Mouse (Mus musculus): ENCODE results near the gene 4930503B20Rik. TPM values are rescaled to one million over a fixed set of nuclear protein-coding genes. Genes with fewer than 3 reads are reported as not detected.

4930503B20Rik gene
- polyA plus RNA-seq, 1 experiment from 2014 or later, result not detected

- DNase-seq (ENCODE audit: low spot score) (no peak), ATAC-seq (ENCODE audit: insufficient number of reproducible peaks, low FRiP score, low TSS enrichment, low read depth) (no peak)
- Histone ChIP-seq H3K4me2 (ENCODE audit: low read depth, severe bottlenecking) (no peak overlapping the region), H3K4me1 (ENCODE audit: control insufficient read depth, insufficient read depth, low read length) (no peaks in the 10 kb centered on the region), H3K9me3 (ENCODE audit: control insufficient read depth, low read length) (no peaks in the 10 kb centered on the region), H3K36me3 (ENCODE audit: control insufficient read depth, insufficient read depth, low read length) (no peaks in the 10 kb centered on the region), H3K27me3 (ENCODE audit: control insufficient read depth, insufficient read depth, low read length) (no peaks in the 10 kb centered on the region), H3K27ac (replicated peaks; ENCODE audit: low read depth, low read length) (no peak overlapping the region), H3K9ac (ENCODE audit: low read length) (no peak overlapping the region), H3K4me3 (ENCODE audit: low read depth, low read length) (no peak overlapping the region)
These were observed 33.2 kb downstream of the 4930503B20Rik start for GRCm38 (mm10) chr3:146617946-146618345.

GRCm38 (mm10) chr3:146616533-146617283 is 34.4 kb downstream of the 4930503B20Rik start:
- ATAC-seq (ENCODE audit: insufficient number of reproducible peaks, low FRiP score, low TSS enrichment, low read depth), result no peak
- Histone ChIP-seq H3K4me2 (ENCODE audit: low read depth, severe bottlenecking) (no peak overlapping the region), H3K9me3 (ENCODE audit: control insufficient read depth, low read length) (no peaks in the 10 kb centered on the region), H3K9ac (ENCODE audit: low read length) (no peak overlapping the region), H3K4me3 (ENCODE audit: low read depth, low read length) (no peak overlapping the region), H3K4me1 (ENCODE audit: control insufficient read depth, insufficient read depth, low read length) (no peaks in the 10 kb centered on the region), H3K27ac (replicated peaks; ENCODE audit: low read depth, low read length) (no peak overlapping the region), H3K27me3 (ENCODE audit: control insufficient read depth, insufficient read depth, low read length) (no peaks in the 10 kb centered on the region), H3K36me3 (ENCODE audit: control insufficient read depth, insufficient read depth, low read length) (no peaks in the 10 kb centered on the region)
- DNase-seq (ENCODE audit: low spot score), result no peak
- 82% methylated on average over 5 of the region's 5 CpGs for WGBS

GRCm38 (mm10) chr3:146615496-146615895 is 35.6 kb downstream of the 4930503B20Rik start, which contains the start of gene Dnase2b:
TSS of gene Dnase2b (minus strand) at chr3:146615596.
- Histone ChIP-seq H3K4me2 (ENCODE audit: low read depth, severe bottlenecking) (no peak within 1 kb of the TSS), H3K9ac (ENCODE audit: low read length) (no peak within 1 kb of the TSS), H3K36me3 (ENCODE audit: control insufficient read depth, insufficient read depth, low read length) (no peaks in the 10 kb centered on the region), H3K27ac (replicated peaks; ENCODE audit: low read depth, low read length) (no peak within 1 kb of the TSS), H3K4me3 (ENCODE audit: low read depth, low read length) (no peak within 1 kb of the TSS), H3K4me1 (ENCODE audit: control insufficient read depth, insufficient read depth, low read length) (no peaks in the 10 kb centered on the region), H3K9me3 (ENCODE audit: control insufficient read depth, low read length) (no peaks in the 10 kb centered on the region), H3K27me3 (ENCODE audit: control insufficient read depth, insufficient read depth, low read length) (no peaks in the 10 kb centered on the region)
- ATAC-seq (ENCODE audit: insufficient number of reproducible peaks, low FRiP score, low TSS enrichment, low read depth) (no peak), DNase-seq (ENCODE audit: low spot score) (no peak)
- WGBS, result 94% methylated on average over 4 of the region's 4 CpGs

- H3K9me3 ChIP-seq (ENCODE audit: control insufficient read depth, low read length), result no peaks in the 10 kb centered on the region
- DNase-seq (ENCODE audit: low spot score) (no peak), ATAC-seq (ENCODE audit: insufficient number of reproducible peaks, low FRiP score, low TSS enrichment, low read depth) (no peak)
- H3K4me2 ChIP-seq (ENCODE audit: low read depth, severe bottlenecking), result no peak overlapping the region
- H3K4me1 ChIP-seq (ENCODE audit: control insufficient read depth, insufficient read depth, low read length), result no peaks in the 10 kb centered on the region
- H3K9ac ChIP-seq (ENCODE audit: low read length), result no peak overlapping the region
- no peak overlapping the region for H3K4me3 ChIP-seq (ENCODE audit: low read depth, low read length)
- H3K27ac ChIP-seq (replicated peaks; ENCODE audit: low read depth, low read length), result no peak overlapping the region
- WGBS, result 84% methylated on average over 4 of the region's 4 CpGs
- H3K27me3 ChIP-seq (ENCODE audit: control insufficient read depth, insufficient read depth, low read length), result no peaks in the 10 kb centered on the region
- H3K36me3 ChIP-seq (ENCODE audit: control insufficient read depth, insufficient read depth, low read length), result no peaks in the 10 kb centered on the region
These were observed 39.3 kb downstream of the 4930503B20Rik start for GRCm38 (mm10) chr3:146611821-146612220.

- no peaks in the 10 kb centered on the region for H3K4me1 ChIP-seq (ENCODE audit: control insufficient read depth, insufficient read depth, low read length)
- no peaks in the 10 kb centered on the region for H3K27me3 ChIP-seq (ENCODE audit: control insufficient read depth, insufficient read depth, low read length)
- H3K9ac ChIP-seq (ENCODE audit: low read length), result no peak overlapping the region
- no peak overlapping the region for H3K27ac ChIP-seq (replicated peaks; ENCODE audit: low read depth, low read length)
- WGBS, result 86% methylated on average over 4 of the region's 4 CpGs
- no peaks in the 10 kb centered on the region for H3K9me3 ChIP-seq (ENCODE audit: control insufficient read depth, low read length)
- H3K4me2 ChIP-seq (ENCODE audit: low read depth, severe bottlenecking), result no peak overlapping the region
- ATAC-seq (ENCODE audit: insufficient number of reproducible peaks, low FRiP score, low TSS enrichment, low read depth) (no peak), DNase-seq (ENCODE audit: low spot score) (no peak)
- no peaks in the 10 kb centered on the region for H3K36me3 ChIP-seq (ENCODE audit: control insufficient read depth, insufficient read depth, low read length)
- H3K4me3 ChIP-seq (ENCODE audit: low read depth, low read length), result no peak overlapping the region
These were observed 39.9 kb downstream of the 4930503B20Rik start for GRCm38 (mm10) chr3:146611261-146611660.

GRCm38 (mm10) chr3:146610322-146610721 is 40.8 kb downstream of the 4930503B20Rik start:
- Histone ChIP-seq H3K27me3 (ENCODE audit: control insufficient read depth, insufficient read depth, low read length) (no peaks in the 10 kb centered on the region), H3K4me2 (ENCODE audit: low read depth, severe bottlenecking) (no peak overlapping the region), H3K9me3 (ENCODE audit: control insufficient read depth, low read length) (no peaks in the 10 kb centered on the region), H3K4me1 (ENCODE audit: control insufficient read depth, insufficient read depth, low read length) (no peaks in the 10 kb centered on the region), H3K9ac (ENCODE audit: low read length) (no peak overlapping the region), H3K27ac (replicated peaks; ENCODE audit: low read depth, low read length) (no peak overlapping the region), H3K4me3 (ENCODE audit: low read depth, low read length) (no peak overlapping the region), H3K36me3 (ENCODE audit: control insufficient read depth, insufficient read depth, low read length) (no peaks in the 10 kb centered on the region)
- WGBS, result 85% methylated on average over 10 of the region's 10 CpGs
- ATAC-seq (ENCODE audit: insufficient number of reproducible peaks, low FRiP score, low TSS enrichment, low read depth) (no peak), DNase-seq (ENCODE audit: low spot score) (no peak)

- no peak for DNase-seq (ENCODE audit: low spot score)
- H3K9ac ChIP-seq (ENCODE audit: low read length), result no peak overlapping the region
- H3K4me1 ChIP-seq (ENCODE audit: control insufficient read depth, insufficient read depth, low read length), result no peaks in the 10 kb centered on the region
- no peak overlapping the region for H3K4me2 ChIP-seq (ENCODE audit: low read depth, severe bottlenecking)
- no peaks in the 10 kb centered on the region for H3K36me3 ChIP-seq (ENCODE audit: control insufficient read depth, insufficient read depth, low read length)
- H3K27ac ChIP-seq (replicated peaks; ENCODE audit: low read depth, low read length), result no peak overlapping the region
- 38% methylated on average over 1 of the region's 1 CpGs for WGBS
- H3K9me3 ChIP-seq (ENCODE audit: control insufficient read depth, low read length), result no peaks in the 10 kb centered on the region
- ATAC-seq (ENCODE audit: insufficient number of reproducible peaks, low FRiP score, low TSS enrichment, low read depth), result no peak
- no peak overlapping the region for H3K4me3 ChIP-seq (ENCODE audit: low read depth, low read length)
- H3K27me3 ChIP-seq (ENCODE audit: control insufficient read depth, insufficient read depth, low read length), result no peaks in the 10 kb centered on the region
These were observed 43.7 kb downstream of the 4930503B20Rik start for GRCm38 (mm10) chr3:146607368-146607767.

- no peak overlapping the region for H3K9ac ChIP-seq (ENCODE audit: low read length)
- no peaks in the 10 kb centered on the region for H3K27me3 ChIP-seq (ENCODE audit: control insufficient read depth, insufficient read depth, low read length)
- no peaks in the 10 kb centered on the region for H3K9me3 ChIP-seq (ENCODE audit: control insufficient read depth, low read length)
- no peak overlapping the region for H3K4me3 ChIP-seq (ENCODE audit: low read depth, low read length)
- no peak overlapping the region for H3K4me2 ChIP-seq (ENCODE audit: low read depth, severe bottlenecking)
- no peak overlapping the region for H3K27ac ChIP-seq (replicated peaks; ENCODE audit: low read depth, low read length)
- no peaks in the 10 kb centered on the region for H3K4me1 ChIP-seq (ENCODE audit: control insufficient read depth, insufficient read depth, low read length)
- DNase-seq (ENCODE audit: low spot score), result no peak
- no peaks in the 10 kb centered on the region for H3K36me3 ChIP-seq (ENCODE audit: control insufficient read depth, insufficient read depth, low read length)
- 84% methylated on average over 9 of the region's 9 CpGs for whole genome bisulfite sequencing
- ATAC-seq (ENCODE audit: insufficient number of reproducible peaks, low FRiP score, low TSS enrichment, low read depth), result no peak
These were observed 46.5 kb downstream of the 4930503B20Rik start for GRCm38 (mm10) chr3:146604647-146605046.

GRCm38 (mm10) chr3:146602531-146602930 is 48.6 kb downstream of the 4930503B20Rik start:
- ATAC-seq (ENCODE audit: insufficient number of reproducible peaks, low FRiP score, low TSS enrichment, low read depth), result no peak
- no peak for DNase-seq (ENCODE audit: low spot score)
- H3K9ac ChIP-seq (ENCODE audit: low read length), result no peak overlapping the region
- H3K4me1 ChIP-seq (ENCODE audit: control insufficient read depth, insufficient read depth, low read length), result no peaks in the 10 kb centered on the region
- no peak overlapping the region for H3K4me3 ChIP-seq (ENCODE audit: low read depth, low read length)
- 89% methylated on average over 3 of the region's 3 CpGs for WGBS
- H3K27ac ChIP-seq (replicated peaks; ENCODE audit: low read depth, low read length), result no peak overlapping the region
- no peaks in the 10 kb centered on the region for H3K36me3 ChIP-seq (ENCODE audit: control insufficient read depth, insufficient read depth, low read length)
- no peaks in the 10 kb centered on the region for H3K9me3 ChIP-seq (ENCODE audit: control insufficient read depth, low read length)
- H3K4me2 ChIP-seq (ENCODE audit: low read depth, severe bottlenecking), result no peak overlapping the region
- H3K27me3 ChIP-seq (ENCODE audit: control insufficient read depth, insufficient read depth, low read length), result no peaks in the 10 kb centered on the region
